Mouse (Mus musculus): ENCODE data around the gene Ap3m1. TPM values are rescaled to one million over a fixed set of nuclear protein-coding genes. Genes with fewer than 3 reads are reported as not detected.

The Ap3m1 gene
- polyA plus RNA-seq, 1 experiment from 2014 or later = 53.7 TPM

DNA sequence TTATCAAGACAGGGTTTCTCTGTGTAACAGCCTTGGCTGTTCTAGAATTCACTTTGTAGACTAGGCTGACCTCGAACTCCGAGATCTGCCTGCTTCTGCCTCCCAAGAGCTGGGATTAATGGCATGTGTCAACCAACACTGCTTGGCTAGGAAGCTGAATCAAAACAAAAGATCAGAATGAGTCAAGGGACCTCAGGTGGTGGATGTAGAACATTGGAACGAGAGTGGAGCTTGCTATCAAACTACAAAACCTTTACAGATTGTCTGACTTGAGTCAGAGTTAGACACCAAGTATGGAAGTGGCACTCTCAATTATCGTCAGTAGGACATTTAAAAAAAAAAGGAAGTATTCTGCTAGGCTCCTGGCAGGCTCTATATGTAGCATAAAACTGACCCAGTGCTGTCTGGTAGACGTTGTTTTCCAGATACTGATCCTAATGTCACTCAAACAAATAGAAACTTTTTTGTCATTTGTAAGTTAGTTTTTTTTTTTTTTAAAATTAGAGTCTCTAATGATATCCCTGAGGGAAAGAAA, 38.4 kb downstream of the Ap3m1 start:
- no peak overlapping the region for H3K4me3 ChIP-seq
- 81% methylated on average over 5 of the region's 5 CpGs for WGBS
- H3K9me3 ChIP-seq (replicated peaks) = no peaks in the 10 kb centered on the region
- H3K4me1 ChIP-seq (replicated peaks) = no peaks in the 10 kb centered on the region
- H3K4me2 ChIP-seq = no peak overlapping the region
- no peak overlapping the region for H3K9ac ChIP-seq
- ATAC-seq (replicated peaks; ENCODE audit: insufficient number of reproducible peaks, insufficient read depth, low FRiP score, low read depth) = no peak
- H3K36me3 ChIP-seq = peaks cover 70% of the 10 kb centered on the region
- no peak overlapping the region for H3K27ac ChIP-seq
- no peaks in the 10 kb centered on the region for H3K27me3 ChIP-seq

DNA sequence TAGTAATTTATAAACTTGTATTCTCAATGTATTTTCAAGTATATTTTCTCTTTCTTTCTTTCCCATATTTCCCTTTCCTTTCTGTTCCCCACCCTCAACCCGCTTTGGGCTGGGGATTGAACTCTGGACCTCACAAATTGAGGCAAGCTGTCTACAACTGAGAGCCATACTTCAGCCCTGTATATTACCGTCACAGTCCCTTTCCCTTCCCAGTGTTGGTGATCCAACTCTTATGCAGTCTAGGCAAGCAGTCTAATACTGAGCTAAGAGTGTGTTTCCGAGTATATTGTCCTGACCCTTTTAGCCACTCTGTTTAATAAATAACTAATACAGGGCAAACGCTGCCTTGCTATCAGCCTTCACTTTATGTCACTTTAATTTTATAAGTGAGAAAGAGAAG, 52.7 kb downstream of the Ap3m1 start:
- Histone ChIP-seq H3K4me1 (replicated peaks) (peaks cover 6% of the 10 kb centered on the region; the same call in 1 of the 2 replicates), H3K9ac (no peak overlapping the region), H3K4me2 (no peak overlapping the region), H3K4me3 (no peak overlapping the region), H3K9me3 (replicated peaks) (no peaks in the 10 kb centered on the region), H3K27me3 (no peaks in the 10 kb centered on the region), H3K27ac (no peak overlapping the region), H3K36me3 (peaks cover 36% of the 10 kb centered on the region)
- WGBS = 89% methylated on average over 4 of the region's 4 CpGs
- ATAC-seq (replicated peaks; ENCODE audit: insufficient number of reproducible peaks, insufficient read depth, low FRiP score, low read depth) = no peak

DNA sequence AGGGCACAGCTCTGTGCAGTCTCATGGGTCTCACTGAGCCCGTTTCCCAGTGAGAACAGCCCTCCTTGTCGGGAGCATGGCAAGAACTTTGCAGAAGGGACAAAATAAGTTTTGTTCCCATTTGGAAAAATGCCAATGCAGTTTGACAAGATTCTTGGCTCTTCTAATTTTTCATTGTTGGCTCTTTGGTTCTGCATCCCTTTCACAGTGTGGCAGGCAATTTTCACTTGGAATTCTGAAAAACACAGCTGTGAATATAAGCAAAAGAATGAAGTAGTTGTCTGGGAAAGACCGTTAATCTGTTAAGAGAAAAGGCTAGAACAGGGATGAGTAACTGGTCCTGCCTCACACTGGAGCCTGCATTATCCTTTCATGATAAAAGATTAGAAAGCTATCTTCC, 54.8 kb downstream of the Ap3m1 start:
- no peak overlapping the region for H3K27ac ChIP-seq
- no peak overlapping the region for H3K9ac ChIP-seq
- H3K36me3 ChIP-seq = peaks cover 27% of the 10 kb centered on the region
- no peaks in the 10 kb centered on the region for H3K9me3 ChIP-seq (replicated peaks)
- ATAC-seq (replicated peaks; ENCODE audit: insufficient number of reproducible peaks, insufficient read depth, low FRiP score, low read depth) = no peak
- no peak overlapping the region for H3K4me2 ChIP-seq
- no peaks in the 10 kb centered on the region for H3K27me3 ChIP-seq
- 68% methylated on average over 3 of the region's 3 CpGs for WGBS
- no peak overlapping the region for H3K4me3 ChIP-seq
- peaks cover 12% of the 10 kb centered on the region; the same call in 1 of the 2 replicates for H3K4me1 ChIP-seq (replicated peaks)

DNA sequence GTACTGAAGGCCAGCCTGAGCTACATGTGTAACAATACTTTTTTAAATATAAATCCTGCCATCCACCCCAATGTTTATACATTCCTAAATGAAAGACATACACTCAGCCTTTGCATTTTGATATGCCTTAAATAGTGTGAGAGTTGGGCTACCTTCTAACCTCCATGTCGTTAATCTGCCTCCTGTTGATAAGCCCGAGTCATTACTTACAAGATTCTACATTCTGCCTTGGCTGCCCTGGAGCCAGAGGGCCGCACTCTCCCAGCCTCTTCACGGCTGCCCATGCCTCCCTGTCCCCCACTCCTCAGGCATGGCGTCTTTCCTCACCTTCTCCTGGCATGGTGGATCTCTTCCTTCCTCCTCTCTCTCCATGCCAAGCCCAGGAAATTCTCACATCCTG, 55.9 kb downstream of the Ap3m1 start:
- no peak overlapping the region for H3K27ac ChIP-seq
- no peak overlapping the region for H3K9ac ChIP-seq
- H3K4me1 ChIP-seq (replicated peaks) = peaks cover 12% of the 10 kb centered on the region; the same call in 1 of the 2 replicates
- H3K4me2 ChIP-seq = no peak overlapping the region
- no peak overlapping the region for H3K4me3 ChIP-seq
- H3K9me3 ChIP-seq (replicated peaks) = no peaks in the 10 kb centered on the region
- no peak for ATAC-seq (replicated peaks; ENCODE audit: insufficient number of reproducible peaks, insufficient read depth, low FRiP score, low read depth)
- WGBS = 51% methylated on average over 5 of the region's 5 CpGs
- peaks cover 27% of the 10 kb centered on the region for H3K36me3 ChIP-seq
- H3K27me3 ChIP-seq = no peaks in the 10 kb centered on the region

DNA sequence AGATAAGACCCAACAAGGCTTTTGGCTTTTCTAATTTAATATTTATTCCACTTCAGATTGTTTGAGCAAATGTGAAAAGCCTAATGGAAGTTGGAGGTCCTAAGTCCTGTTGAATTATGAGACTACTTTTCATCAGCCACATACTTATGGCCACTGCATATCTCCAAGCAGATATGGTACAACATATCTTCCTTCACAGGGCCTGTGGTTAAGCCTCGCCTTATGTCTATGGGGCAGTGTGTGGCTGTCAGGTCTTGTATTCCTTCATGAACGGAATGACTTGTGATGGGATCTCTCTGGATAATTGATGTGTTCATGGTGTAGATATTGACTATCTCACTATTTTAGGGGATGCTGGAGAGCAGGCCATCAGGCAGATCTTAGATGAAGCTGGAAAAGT, 56.8 kb downstream of the Ap3m1 start:
- Histone ChIP-seq H3K36me3 (peaks cover 29% of the 10 kb centered on the region), H3K9me3 (replicated peaks) (no peaks in the 10 kb centered on the region), H3K4me1 (replicated peaks) (peaks cover 12% of the 10 kb centered on the region; the same call in 1 of the 2 replicates), H3K4me3 (no peak overlapping the region), H3K27ac (no peak overlapping the region), H3K4me2 (no peak overlapping the region), H3K27me3 (no peaks in the 10 kb centered on the region), H3K9ac (no peak overlapping the region)
- no peak for ATAC-seq (replicated peaks; ENCODE audit: insufficient number of reproducible peaks, insufficient read depth, low FRiP score, low read depth)
- WGBS = 82% methylated on average over 2 of the region's 2 CpGs

DNA sequence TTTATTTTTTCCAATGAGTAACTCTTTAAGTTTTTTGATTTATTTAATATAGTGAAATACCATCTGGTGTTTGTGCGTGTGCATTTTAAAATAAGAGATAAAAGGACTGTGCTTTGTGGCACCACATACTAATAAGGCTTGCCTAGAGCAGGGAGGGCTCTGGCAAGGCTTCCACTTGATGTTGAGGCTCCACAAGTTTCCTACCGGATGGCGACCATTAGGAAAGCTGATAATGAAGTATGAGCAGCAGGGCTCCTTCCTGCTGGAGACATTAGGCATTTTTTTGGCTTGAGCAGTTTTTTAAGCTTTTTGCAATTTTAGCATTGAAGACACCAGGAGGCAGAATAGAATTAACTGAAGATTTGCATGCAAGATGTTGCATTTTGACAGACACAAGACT, 57.8 kb downstream of the Ap3m1 start:
- no peaks in the 10 kb centered on the region for H3K27me3 ChIP-seq
- H3K4me2 ChIP-seq = no peak overlapping the region
- H3K36me3 ChIP-seq = peaks cover 27% of the 10 kb centered on the region
- no peak overlapping the region for H3K4me3 ChIP-seq
- H3K9me3 ChIP-seq (replicated peaks) = no peaks in the 10 kb centered on the region
- H3K4me1 ChIP-seq (replicated peaks) = peaks cover 12% of the 10 kb centered on the region; the same call in 1 of the 2 replicates
- 53% methylated on average over 3 of the region's 3 CpGs for WGBS
- H3K9ac ChIP-seq = no peak overlapping the region
- 0 out of 2 replicates have a peak overlapping the region, but pooled peaks have one; percentile 34 for H3K27ac ChIP-seq
- ATAC-seq (replicated peaks; ENCODE audit: insufficient number of reproducible peaks, insufficient read depth, low FRiP score, low read depth) = no peak

DNA sequence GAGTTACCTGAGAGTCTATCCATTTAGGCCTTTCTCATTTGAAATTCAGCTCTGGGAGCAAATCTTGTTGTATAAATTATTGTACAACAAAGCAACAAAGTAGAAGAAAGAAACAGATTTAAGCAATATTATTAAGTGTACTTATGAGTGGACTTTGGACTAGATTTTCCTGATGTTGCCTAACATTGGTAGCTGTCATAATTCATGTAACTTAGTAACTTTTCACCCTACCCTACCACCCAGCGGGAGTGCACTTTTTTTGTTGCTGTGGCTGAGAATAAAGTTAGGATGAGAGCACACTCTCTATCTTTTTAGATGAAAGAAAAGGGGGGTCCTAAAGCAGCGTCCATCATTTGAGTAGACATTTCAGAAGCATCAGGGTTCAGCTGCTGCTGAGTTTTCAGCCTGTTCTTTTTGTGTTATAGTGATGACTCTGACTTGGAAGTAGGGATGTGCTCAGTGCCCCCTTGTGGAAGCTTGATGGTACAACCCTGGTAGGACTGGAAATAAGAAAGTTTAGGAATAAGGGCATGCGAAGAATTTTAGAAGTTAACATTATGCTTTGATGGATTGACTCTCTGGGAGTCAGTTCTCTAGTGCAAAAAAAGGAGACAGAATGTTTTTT, 59.1 kb downstream of the Ap3m1 start:
- no peaks in the 10 kb centered on the region for H3K9me3 ChIP-seq (replicated peaks)
- 0 out of 2 replicates have a peak overlapping the region, but pooled peaks have one; percentile 12 for H3K27ac ChIP-seq
- ATAC-seq (replicated peaks; ENCODE audit: insufficient number of reproducible peaks, insufficient read depth, low FRiP score, low read depth) = no peak
- H3K4me2 ChIP-seq = no peak overlapping the region
- no peaks in the 10 kb centered on the region for H3K27me3 ChIP-seq
- H3K9ac ChIP-seq = no peak overlapping the region
- peaks cover 30% of the 10 kb centered on the region for H3K36me3 ChIP-seq
- WGBS = 56% methylated on average over 3 of the region's 3 CpGs
- H3K4me3 ChIP-seq = no peak overlapping the region
- H3K4me1 ChIP-seq (replicated peaks) = peaks cover 12% of the 10 kb centered on the region; the same call in 1 of the 2 replicates

DNA sequence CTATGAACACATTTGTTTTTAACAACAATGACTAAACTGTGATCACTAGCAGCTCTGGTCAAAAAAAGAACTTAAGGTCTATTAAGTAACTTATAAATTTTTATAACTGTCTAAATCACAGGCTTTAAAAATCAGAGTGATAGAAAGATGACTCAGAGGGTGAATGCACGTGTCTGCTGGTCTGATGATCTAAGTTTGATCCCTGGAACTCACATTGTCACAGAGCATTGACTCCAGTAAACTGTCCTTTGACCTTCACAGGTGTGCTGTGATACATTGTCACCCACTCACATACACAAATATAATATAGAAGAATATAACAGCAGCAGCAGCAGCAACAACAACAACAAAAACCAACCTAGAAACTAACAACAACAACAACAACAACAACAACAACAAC, 60.8 kb downstream of the Ap3m1 start:
- H3K9ac ChIP-seq = no peak overlapping the region
- no peak overlapping the region for H3K27ac ChIP-seq
- 78% methylated on average over 1 of the region's 1 CpGs for WGBS
- ATAC-seq (replicated peaks; ENCODE audit: insufficient number of reproducible peaks, insufficient read depth, low FRiP score, low read depth) = no peak
- no peaks in the 10 kb centered on the region for H3K9me3 ChIP-seq (replicated peaks)
- H3K36me3 ChIP-seq = peaks cover 42% of the 10 kb centered on the region
- peaks cover 11% of the 10 kb centered on the region; the same call in 1 of the 2 replicates for H3K4me1 ChIP-seq (replicated peaks)
- no peaks in the 10 kb centered on the region for H3K27me3 ChIP-seq
- no peak overlapping the region for H3K4me3 ChIP-seq
- no peak overlapping the region for H3K4me2 ChIP-seq

DNA sequence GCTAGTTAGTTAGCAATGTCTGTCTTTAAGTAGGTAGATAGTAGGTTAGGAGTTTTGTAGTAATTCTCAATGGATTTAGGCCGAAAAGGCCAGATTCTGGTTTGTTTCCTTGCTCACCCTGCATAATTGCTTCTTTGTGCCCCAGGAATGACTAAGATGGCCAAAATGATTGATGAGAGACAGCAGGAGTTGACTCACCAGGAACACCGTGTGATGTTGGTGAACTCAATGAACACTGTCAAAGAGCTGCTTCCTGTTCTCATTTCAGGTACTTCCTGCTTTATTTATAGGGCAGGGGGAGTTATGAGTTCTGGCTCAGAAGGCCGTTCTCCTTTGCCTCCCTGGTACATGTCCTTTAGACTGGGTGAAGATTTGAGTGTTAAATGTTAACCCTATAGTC, 66.8 kb downstream of the Ap3m1 start:
- WGBS = 38% methylated on average over 3 of the region's 3 CpGs
- Histone ChIP-seq H3K9ac (no peak overlapping the region), H3K4me3 (no peak overlapping the region), H3K36me3 (peaks cover 43% of the 10 kb centered on the region), H3K27ac (no peak overlapping the region), H3K4me1 (replicated peaks) (peaks cover 6% of the 10 kb centered on the region), H3K4me2 (no peak overlapping the region), H3K27me3 (no peaks in the 10 kb centered on the region), H3K9me3 (replicated peaks) (no peaks in the 10 kb centered on the region)
- no peak for ATAC-seq (replicated peaks; ENCODE audit: insufficient number of reproducible peaks, insufficient read depth, low FRiP score, low read depth)

DNA sequence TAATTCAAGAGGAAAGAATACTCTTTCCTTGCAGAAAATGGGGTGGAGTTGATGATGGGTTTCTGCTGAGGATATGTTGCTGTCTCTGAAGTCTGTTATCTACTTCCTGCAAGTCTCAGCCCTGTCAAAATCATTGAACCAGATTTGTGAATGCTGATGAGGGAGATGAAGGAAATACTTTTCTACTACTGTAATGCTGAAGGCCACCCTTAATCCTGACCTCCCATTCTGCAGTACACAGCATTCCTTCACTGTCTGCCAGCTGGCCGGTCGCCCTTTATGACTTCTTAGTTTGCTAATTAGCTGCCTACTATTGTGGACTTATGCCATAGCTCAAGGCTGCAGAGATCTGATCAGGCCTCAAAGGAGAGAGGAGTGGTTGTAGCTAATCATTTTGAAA, 68.5 kb downstream of the Ap3m1 start:
- no peaks in the 10 kb centered on the region for H3K9me3 ChIP-seq (replicated peaks)
- H3K4me1 ChIP-seq (replicated peaks) = peaks cover 6% of the 10 kb centered on the region
- no peak overlapping the region for H3K4me3 ChIP-seq
- no peak overlapping the region for H3K9ac ChIP-seq
- H3K36me3 ChIP-seq = peaks cover 42% of the 10 kb centered on the region
- no peak overlapping the region for H3K4me2 ChIP-seq
- no peaks in the 10 kb centered on the region for H3K27me3 ChIP-seq
- H3K27ac ChIP-seq = no peak overlapping the region; the same call in 1 of the 2 replicates
- 35% methylated on average over 2 of the region's 2 CpGs for WGBS
- ATAC-seq (replicated peaks; ENCODE audit: insufficient number of reproducible peaks, insufficient read depth, low FRiP score, low read depth) = no peak
